Comparison of ENCODE assay signal across 9 mouse cellular contexts in genomic region chr7:49634291-49635073, GRCm38 (mm10). TPM values are rescaled to one million over a fixed set of nuclear protein-coding genes. Genes with fewer than 3 reads are reported as not detected.
DNase-seq lines count a peak whose midpoint lies in the region; ATAC-seq and TF ChIP-seq lines count a peak whose summit lies in the region.
"Had no signal": no experiment of that assay in that cellular context is flagged by ENCODE, and none has a peak within 500 bp of the region (broad histone marks: within the 10 kb centered on the region; RNA-seq: fewer than 3 reads in every experiment).

No protein-coding gene starts in this region.

- under 1% methylated on average over 26 of the region's 26 CpGs for WGBS in heart, embryonic 12.5 days
- under 1% methylated on average over 26 of the region's 26 CpGs for WGBS in hindbrain, postnatal 0 days
- under 1% methylated on average over 26 of the region's 26 CpGs for WGBS in midbrain, postnatal 0 days

- peaks cover 88% of the 10 kb centered on the region for H3K27me3 ChIP-seq in heart, embryonic 12.5 days (replicated peaks)
- peaks cover 78% of the 10 kb centered on the region for H3K27me3 ChIP-seq in hindbrain, postnatal 0 days (ENCODE audit: insufficient read depth, low read length)
- peaks cover 51% of the 10 kb centered on the region for H3K27me3 ChIP-seq in midbrain, postnatal 0 days (ENCODE audit: insufficient read depth, low read length)

- H3K4me3 ChIP-seq in heart, embryonic 12.5 days: peak overlapping the region; percentile 46
- peak overlapping the region; percentile 14 for H3K4me3 ChIP-seq in hindbrain, postnatal 0 days (ENCODE audit: low read length)
- 0 out of 2 replicates have a peak overlapping the region, but pooled peaks have one; percentile 3 for H3K4me3 ChIP-seq in midbrain, postnatal 0 days (ENCODE audit: low read depth, low read length)

- H3K4me2 ChIP-seq in heart, embryonic 12.5 days: peak overlapping the region; percentile 67
- H3K4me2 ChIP-seq in hindbrain, postnatal 0 days (ENCODE audit: low read depth, low read length): peak overlapping the region; percentile 49
- H3K4me2 ChIP-seq in midbrain, postnatal 0 days (ENCODE audit: low read depth, low read length, poor library complexity, severe bottlenecking): peak overlapping the region; percentile 46

- ATAC-seq in heart, embryonic 12.5 days (ENCODE audit: insufficient number of reproducible peaks, low FRiP score): no peak
- no peak for ATAC-seq in hindbrain, postnatal 0 days
- ATAC-seq in midbrain, postnatal 0 days (ENCODE audit: low FRiP score): no peak

- H3K4me1 ChIP-seq in heart, embryonic 12.5 days (replicated peaks): peaks cover 32% of the 10 kb centered on the region
- H3K4me1 ChIP-seq in hindbrain, postnatal 0 days (ENCODE audit: insufficient read depth, low read length): 0 out of 2 replicates have a peak, but pooled peaks cover 4% of the 10 kb centered on the region
- no peaks in the 10 kb centered on the region for H3K4me1 ChIP-seq in midbrain, postnatal 0 days (ENCODE audit: insufficient read depth, low read length)

- no peaks in the 10 kb centered on the region for H3K9me3 ChIP-seq in heart, embryonic 12.5 days (replicated peaks)
- no peaks in the 10 kb centered on the region for H3K9me3 ChIP-seq in hindbrain, postnatal 0 days (ENCODE audit: low read length)
- no peaks in the 10 kb centered on the region for H3K9me3 ChIP-seq in midbrain, postnatal 0 days (ENCODE audit: low read length)

- no peak overlapping the region for H3K9ac ChIP-seq in heart, embryonic 12.5 days
- H3K9ac ChIP-seq in hindbrain, postnatal 0 days (replicated peaks; ENCODE audit: low read length): no peak overlapping the region
- no peak overlapping the region for H3K9ac ChIP-seq in midbrain, postnatal 0 days (replicated peaks; ENCODE audit: low read length, poor library complexity, severe bottlenecking)

- TF ChIP-seq CTCF in hindbrain, postnatal 0 days (IDR thresholded peaks at IDR 0.05; ENCODE audit: low read depth): no peak
- no peak for TF ChIP-seq CTCF in midbrain, postnatal 0 days (IDR thresholded peaks at IDR 0.05)

- no peak for DNase-seq in heart, adult 8-10 months (ENCODE audit: low spot score)
- DNase-seq in embryo, embryonic 10 days (ENCODE audit: low spot score): peak; percentile 69
- no peak for DNase-seq in hindbrain, postnatal 0 days (ENCODE audit: low spot score)
- DNase-seq in midbrain, postnatal 0 days (ENCODE audit: low spot score): no peak
- no peak for DNase-seq in ovary, postnatal 10 days (ENCODE audit: low spot score)
- DNase-seq in kidney, postnatal 4 days: no peak
- no peak for DNase-seq in gastrocnemius, postnatal 25 days

- H3K27ac ChIP-seq in heart, embryonic 12.5 days (ENCODE audit: poor library complexity, severe bottlenecking): no peak overlapping the region
- no peak overlapping the region for H3K27ac ChIP-seq in hindbrain, postnatal 0 days
- no peak overlapping the region for H3K27ac ChIP-seq in midbrain, postnatal 0 days (ENCODE audit: low read depth, low read length)

- no peaks in the 10 kb centered on the region for H3K36me3 ChIP-seq in heart, embryonic 12.5 days
- H3K36me3 ChIP-seq in hindbrain, postnatal 0 days (ENCODE audit: insufficient read depth, low read length): no peaks in the 10 kb centered on the region
- H3K36me3 ChIP-seq in midbrain, postnatal 0 days (ENCODE audit: insufficient read depth, low read length): no peaks in the 10 kb centered on the region

RNA-seq across cellular contexts. Expression of gene Dbx1, which starts 2.2 kb away (rescaled TPM):
- polyA plus RNA-seq in heart, embryonic 12.5 days (2016; fragmentation: Nextera tagmentation; extraction: Ambion mirVana): 0.20 TPM in 1 of 2 replicates, not detected in the other
- total RNA-seq in heart, adult 8-10 months (2022): not detected
- 0.43 and 0.68 TPM in 2 replicates for total RNA-seq in hindbrain, postnatal 0 days (2014; rRNA removed)
- polyA plus RNA-seq in hindbrain, postnatal 0 days (2015; fragmentation: Nextera tagmentation; extraction: Ambion mirVana): 0.53 and 0.59 TPM in 2 replicates
- total RNA-seq in midbrain, postnatal 0 days (2014; rRNA removed): 0.77 and 1.6 TPM in 2 replicates
- 0.84 and 1.2 TPM in 2 replicates for polyA plus RNA-seq in midbrain, postnatal 0 days (2015; fragmentation: Nextera tagmentation; extraction: Ambion mirVana)
- total RNA-seq in gastrocnemius, postnatal 25 days (2021): not detected
- total RNA-seq: neutrophil, adult 5-6 weeks had no signal
